Mouse (Mus musculus): ENCODE data around the gene Parp11. TPM values are rescaled to one million over a fixed set of nuclear protein-coding genes. Genes with fewer than 3 reads are reported as not detected.

Gene Parp11
- polyA plus RNA-seq, 1 experiment from 2014 or later: 18.3 TPM

DNA sequence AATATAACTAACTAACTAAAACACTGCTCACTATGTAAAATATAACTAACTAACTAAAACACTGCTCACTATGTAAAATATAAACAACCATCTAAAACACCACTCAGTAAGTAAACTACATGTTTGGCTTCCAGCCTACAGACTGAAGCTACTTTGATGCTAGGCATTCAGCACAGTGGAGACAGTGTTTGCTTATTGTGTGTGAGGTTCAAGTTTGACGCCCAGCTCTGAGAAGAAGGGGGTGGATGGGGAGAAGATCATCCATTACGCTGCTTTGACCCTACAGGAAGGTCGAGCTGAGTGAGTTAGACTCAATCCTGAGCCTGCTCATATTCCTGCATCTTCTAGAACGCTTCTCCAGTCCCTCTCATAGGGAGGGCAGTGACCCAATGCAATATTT, 4.1 kb upstream of the Parp11 start:
- H3K27ac ChIP-seq (ENCODE audit: low read length): no peak overlapping the region
- H3K9ac ChIP-seq (ENCODE audit: low read length): no peak overlapping the region
- no peak for ATAC-seq (replicated peaks; ENCODE audit: extremely low read depth, insufficient read depth, low FRiP score)

DNA sequence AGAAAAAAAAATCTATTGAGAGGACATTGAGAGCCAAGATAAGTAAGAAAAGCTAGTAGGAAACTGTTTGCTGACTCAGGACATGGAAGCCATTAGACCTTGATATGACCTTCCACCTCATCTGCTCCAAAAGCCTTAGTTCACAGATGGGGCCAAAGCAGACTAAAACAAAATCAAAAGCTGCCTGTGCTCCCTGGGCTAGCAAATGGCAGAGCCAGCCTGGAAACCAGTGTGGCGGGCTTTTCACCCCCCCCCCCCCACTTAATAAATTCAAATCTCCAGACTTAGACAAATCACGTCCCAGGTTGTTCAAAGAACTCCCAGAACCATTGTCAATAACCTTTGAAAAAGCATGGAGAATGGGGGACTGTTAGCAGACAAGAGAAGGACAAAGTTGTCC, 2.7 kb upstream of the Parp11 start:
- H3K36me3 ChIP-seq (ENCODE audit: control insufficient read depth, insufficient read depth): no peaks in the 10 kb centered on the region
- WGBS: 76% methylated on average over 2 of the region's 2 CpGs
- H3K27me3 ChIP-seq (ENCODE audit: control insufficient read depth, insufficient read depth, low read length): peaks cover 7% of the 10 kb centered on the region

More for the DNA sequence above, 4.1 kb upstream of the Parp11 start:
- H3K4me3 ChIP-seq (ENCODE audit: low read length): no peak overlapping the region
- 57% methylated on average over 4 of the region's 4 CpGs for WGBS
- H3K27me3 ChIP-seq (ENCODE audit: control insufficient read depth, insufficient read depth, low read length): peaks cover 3% of the 10 kb centered on the region; the same call in 1 of the 2 replicates
- no peaks in the 10 kb centered on the region for H3K36me3 ChIP-seq (ENCODE audit: control insufficient read depth, insufficient read depth)
- no peaks in the 10 kb centered on the region for H3K9me3 ChIP-seq (replicated peaks; ENCODE audit: control insufficient read depth, low read length)
- peaks cover 10% of the 10 kb centered on the region for H3K4me1 ChIP-seq (ENCODE audit: control insufficient read depth, insufficient read depth, low read length)
- no peak overlapping the region for H3K4me2 ChIP-seq (ENCODE audit: low read depth, low read length)

GRCm38 (mm10) chr6:127444466-127444865, 2.2 kb upstream of the Parp11 start:
- Histone ChIP-seq H3K36me3 (ENCODE audit: control insufficient read depth, insufficient read depth) (no peaks in the 10 kb centered on the region), H3K9me3 (replicated peaks; ENCODE audit: control insufficient read depth, low read length) (no peaks in the 10 kb centered on the region), H3K4me2 (ENCODE audit: low read depth, low read length) (no peak overlapping the region), H3K27ac (ENCODE audit: low read length) (no peak overlapping the region), H3K9ac (ENCODE audit: low read length) (no peak overlapping the region), H3K4me3 (ENCODE audit: low read length) (no peak overlapping the region), H3K27me3 (ENCODE audit: control insufficient read depth, insufficient read depth, low read length) (peaks cover 7% of the 10 kb centered on the region), H3K4me1 (ENCODE audit: control insufficient read depth, insufficient read depth, low read length) (peaks cover 7% of the 10 kb centered on the region)
- WGBS: 42% methylated on average over 4 of the region's 4 CpGs
- no peak for ATAC-seq (replicated peaks; ENCODE audit: extremely low read depth, insufficient read depth, low FRiP score)

More for the DNA sequence above, 2.7 kb upstream of the Parp11 start:
- Histone ChIP-seq H3K4me3 (ENCODE audit: low read length) (no peak overlapping the region), H3K9me3 (replicated peaks; ENCODE audit: control insufficient read depth, low read length) (no peaks in the 10 kb centered on the region), H3K9ac (ENCODE audit: low read length) (no peak overlapping the region), H3K4me1 (ENCODE audit: control insufficient read depth, insufficient read depth, low read length) (peaks cover 9% of the 10 kb centered on the region), H3K27ac (ENCODE audit: low read length) (no peak overlapping the region), H3K4me2 (ENCODE audit: low read depth, low read length) (no peak overlapping the region)
- no peak for ATAC-seq (replicated peaks; ENCODE audit: extremely low read depth, insufficient read depth, low FRiP score)

GRCm38 (mm10) chr6:127447686-127448460, 1.2 kb downstream of the Parp11 start:
- Histone ChIP-seq H3K36me3 (ENCODE audit: control insufficient read depth, insufficient read depth) (no peaks in the 10 kb centered on the region), H3K9ac (ENCODE audit: low read length) (no peak overlapping the region), H3K4me1 (ENCODE audit: control insufficient read depth, insufficient read depth, low read length) (peaks cover 7% of the 10 kb centered on the region), H3K4me2 (ENCODE audit: low read depth, low read length) (no peak overlapping the region), H3K27ac (ENCODE audit: low read length) (no peak overlapping the region), H3K9me3 (replicated peaks; ENCODE audit: control insufficient read depth, low read length) (no peaks in the 10 kb centered on the region), H3K27me3 (ENCODE audit: control insufficient read depth, insufficient read depth, low read length) (peaks cover 4% of the 10 kb centered on the region; the same call in 1 of the 2 replicates), H3K4me3 (ENCODE audit: low read length) (no peak overlapping the region)
- no peak for ATAC-seq (replicated peaks; ENCODE audit: extremely low read depth, insufficient read depth, low FRiP score)
- 53% methylated on average over 10 of the region's 10 CpGs for WGBS

DNA sequence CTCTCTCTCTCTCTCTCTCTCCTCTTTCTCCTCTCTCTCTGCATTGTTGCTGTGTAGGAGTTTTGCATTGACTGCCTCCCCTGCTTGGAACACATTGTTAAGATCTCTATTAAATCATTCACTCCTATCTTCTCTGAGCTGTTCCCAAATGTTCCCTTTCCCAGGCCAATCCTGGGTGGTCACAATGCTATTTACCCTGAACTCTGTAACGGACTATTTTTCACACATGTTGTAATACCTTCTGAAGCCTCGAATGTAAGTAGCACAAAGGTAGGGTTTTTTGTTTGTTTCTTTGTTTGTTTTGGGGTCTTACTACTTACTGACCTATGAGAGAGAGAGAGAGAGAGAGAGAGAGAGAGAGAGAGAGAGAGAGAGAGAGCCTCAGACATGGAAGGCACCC, 2.2 kb downstream of the Parp11 start:
- no peak for ATAC-seq (replicated peaks; ENCODE audit: extremely low read depth, insufficient read depth, low FRiP score)
- Histone ChIP-seq H3K4me2 (ENCODE audit: low read depth, low read length) (no peak overlapping the region), H3K36me3 (ENCODE audit: control insufficient read depth, insufficient read depth) (no peaks in the 10 kb centered on the region), H3K27me3 (ENCODE audit: control insufficient read depth, insufficient read depth, low read length) (peaks cover 4% of the 10 kb centered on the region; the same call in 1 of the 2 replicates), H3K9ac (ENCODE audit: low read length) (no peak overlapping the region), H3K27ac (ENCODE audit: low read length) (no peak overlapping the region), H3K4me1 (ENCODE audit: control insufficient read depth, insufficient read depth, low read length) (peaks cover 6% of the 10 kb centered on the region), H3K4me3 (ENCODE audit: low read length) (no peak overlapping the region), H3K9me3 (replicated peaks; ENCODE audit: control insufficient read depth, low read length) (no peaks in the 10 kb centered on the region)
- WGBS: 66% methylated on average over 2 of the region's 2 CpGs

- no peak for ATAC-seq (replicated peaks; ENCODE audit: extremely low read depth, insufficient read depth, low FRiP score)
- no peak overlapping the region for H3K9ac ChIP-seq (ENCODE audit: low read length)
- no peak overlapping the region for H3K4me2 ChIP-seq (ENCODE audit: low read depth, low read length)
- H3K27ac ChIP-seq (ENCODE audit: low read length): no peak overlapping the region
- H3K4me3 ChIP-seq (ENCODE audit: low read length): no peak overlapping the region
- H3K36me3 ChIP-seq (ENCODE audit: control insufficient read depth, insufficient read depth): no peaks in the 10 kb centered on the region
- WGBS: 33% methylated on average over 10 of the region's 10 CpGs
- peaks cover 4% of the 10 kb centered on the region; the same call in 1 of the 2 replicates for H3K27me3 ChIP-seq (ENCODE audit: control insufficient read depth, insufficient read depth, low read length)
- H3K9me3 ChIP-seq (replicated peaks; ENCODE audit: control insufficient read depth, low read length): no peaks in the 10 kb centered on the region
- peaks cover 3% of the 10 kb centered on the region; the same call in 1 of the 2 replicates for H3K4me1 ChIP-seq (ENCODE audit: control insufficient read depth, insufficient read depth, low read length)
Measured at GRCm38 (mm10) chr6:127449531-127450422, 3.1 kb downstream of the Parp11 start.

DNA sequence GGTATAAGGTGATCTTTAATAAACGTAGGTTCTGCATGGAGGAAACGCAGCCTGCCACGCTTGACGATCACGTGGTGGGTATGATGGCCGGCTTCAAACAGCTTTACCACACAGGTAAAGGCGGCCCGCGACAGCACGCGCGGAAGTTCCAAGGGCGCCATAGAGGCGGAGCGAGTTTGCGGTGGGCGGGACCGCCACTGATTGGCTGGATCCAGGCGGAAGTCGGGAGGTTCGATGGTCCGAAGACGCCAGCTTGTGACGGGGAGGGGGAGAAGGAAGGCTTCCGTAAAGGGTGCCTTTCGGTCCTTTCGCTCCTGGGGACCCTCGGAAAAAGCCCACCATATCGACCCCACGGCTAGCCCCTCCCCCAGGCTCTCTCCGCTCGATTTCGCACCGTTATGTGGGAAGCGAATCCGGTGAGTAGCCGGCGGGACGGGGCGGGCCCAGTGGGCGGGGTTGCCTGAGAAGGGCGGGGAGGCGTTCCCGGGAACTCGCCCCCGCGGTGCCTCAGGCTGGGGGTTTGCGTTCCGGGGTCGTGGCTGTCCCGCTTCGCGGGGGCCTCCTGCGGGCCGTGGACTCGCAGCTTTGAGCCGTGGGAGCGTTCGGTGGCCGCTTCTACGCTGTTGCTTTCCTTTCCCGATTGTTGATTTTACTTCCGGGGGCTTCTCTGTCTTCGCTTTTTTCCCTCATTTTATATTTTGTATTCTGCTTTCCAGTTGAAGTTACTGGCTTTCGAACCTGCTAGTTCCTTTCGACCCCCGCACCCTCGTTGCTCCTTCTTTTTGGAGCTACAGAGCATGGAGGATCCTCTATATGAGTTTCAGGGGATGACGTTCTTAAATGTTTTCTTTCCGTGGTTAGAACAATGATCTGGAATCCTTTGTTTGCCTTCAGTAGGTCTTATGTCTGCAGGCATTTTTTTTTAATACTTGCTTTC, 7.0 kb downstream of the Parp11 start:
- no peaks in the 10 kb centered on the region for H3K36me3 ChIP-seq (ENCODE audit: control insufficient read depth, insufficient read depth)
- no peaks in the 10 kb centered on the region for H3K9me3 ChIP-seq (replicated peaks; ENCODE audit: control insufficient read depth, low read length)
- H3K27me3 ChIP-seq (ENCODE audit: control insufficient read depth, insufficient read depth, low read length): no peaks in the 10 kb centered on the region
- peak; percentile 96 for ATAC-seq (replicated peaks; ENCODE audit: extremely low read depth, insufficient read depth, low FRiP score)
- peak overlapping the region; percentile 78 for H3K27ac ChIP-seq (ENCODE audit: low read length)
- peak overlapping the region; percentile 72 for H3K4me3 ChIP-seq (ENCODE audit: low read length)
- H3K4me1 ChIP-seq (ENCODE audit: control insufficient read depth, insufficient read depth, low read length): peaks cover 4% of the 10 kb centered on the region; the same call in 1 of the 2 replicates
- whole genome bisulfite sequencing: under 1% methylated on average over 70 of the region's 70 CpGs
- H3K4me2 ChIP-seq (ENCODE audit: low read depth, low read length): peak overlapping the region; percentile 76
- peak overlapping the region; percentile 83 for H3K9ac ChIP-seq (ENCODE audit: low read length)

- WGBS: 39% methylated on average over 10 of the region's 10 CpGs
- H3K9ac ChIP-seq (ENCODE audit: low read length): peak overlapping the region; percentile 83
- no peaks in the 10 kb centered on the region for H3K36me3 ChIP-seq (ENCODE audit: control insufficient read depth, insufficient read depth)
- H3K27ac ChIP-seq (ENCODE audit: low read length): no peak overlapping the region
- no peak for ATAC-seq (replicated peaks; ENCODE audit: extremely low read depth, insufficient read depth, low FRiP score)
- H3K27me3 ChIP-seq (ENCODE audit: control insufficient read depth, insufficient read depth, low read length): no peaks in the 10 kb centered on the region
- H3K4me3 ChIP-seq (ENCODE audit: low read length): peak overlapping the region; percentile 72
- peak overlapping the region; percentile 76 for H3K4me2 ChIP-seq (ENCODE audit: low read depth, low read length)
- peaks cover 4% of the 10 kb centered on the region; the same call in 1 of the 2 replicates for H3K4me1 ChIP-seq (ENCODE audit: control insufficient read depth, insufficient read depth, low read length)
- no peaks in the 10 kb centered on the region for H3K9me3 ChIP-seq (replicated peaks; ENCODE audit: control insufficient read depth, low read length)
Measured at GRCm38 (mm10) chr6:127454344-127454707, 7.7 kb downstream of the Parp11 start.
